ENCODE assay signal across 13 mouse cellular contexts in genomic region chr14:41052481-41052880, GRCm38 (mm10). TPM values are rescaled to one million over a fixed set of nuclear protein-coding genes. Genes with fewer than 3 reads are reported as not detected.
A peak's percentile ranks its signal among the peaks of the same experiment; 100 is the strongest.
DNase-seq lines count a peak whose midpoint lies in the region; ATAC-seq and TF ChIP-seq lines count a peak whose summit lies in the region.
"Had no signal": no experiment of that assay in that cellular context is flagged by ENCODE, and none has a peak within 500 bp of the region (broad histone marks: within the 10 kb centered on the region; RNA-seq: fewer than 3 reads in every experiment).

No protein-coding gene starts in this region.

- WGBS in lung, adult 2 months: 68% methylated on average over 5 of the region's 5 CpGs

- DNase-seq in cerebellum, postnatal 10 days: peak; percentile 8 to 13
- DNase-seq in lung, adult 2 months: no peak
- DNase-seq in lung, adult 18-20 months: no peak
- DNase-seq in Muller cell, postnatal 12 days (ENCODE audit: inconsistent ontology term): peak; percentile 6
- DNase-seq in lung, postnatal 14 days: peak; percentile 12
- no peak for DNase-seq in gastrocnemius, postnatal 25 days
- DNase-seq: cerebellum, postnatal 36 days; gastrocnemius, postnatal 14 days; heart, postnatal 36 days had no signal

- H3K4me3 ChIP-seq in lung, adult 2 months (replicated peaks; ENCODE audit: extremely low read depth, low read depth, low read length): no peak overlapping the region
- H3K4me3 ChIP-seq: limb, embryonic 13.5 days; midbrain, embryonic 13.5 days had no signal

- TF ChIP-seq POLR2A in lung, adult 2 months (IDR thresholded peaks at IDR 0.05; ENCODE audit: borderline replicate concordance, extremely low read depth, low read depth, low read length): no peak

- TF ChIP-seq CTCF in lung, adult 2 months (IDR thresholded peaks at IDR 0.05; ENCODE audit: insufficient read depth, low read length): 0 out of 2 replicates have a peak, but pooled peaks have one; percentile 17

- no peaks in the 10 kb centered on the region for H3K4me1 ChIP-seq in lung, adult 2 months (ENCODE audit: control insufficient read depth, insufficient read depth, low read length)
- H3K4me1 ChIP-seq: limb, embryonic 13.5 days; midbrain, embryonic 13.5 days had no signal

- no peak for ATAC-seq in cerebellum, adult (ENCODE audit: insufficient number of reproducible peaks, low FRiP score, low TSS enrichment)
- ATAC-seq in megakaryocyte, adult 5-6 weeks (ENCODE audit: poor library complexity, severe bottlenecking): no peak
- ATAC-seq: midbrain, embryonic 13.5 days had no signal

RNA-seq across cellular contexts. Expression of gene Dydc2, which starts 16.5 kb away (rescaled TPM):
- 0.15 TPM in 1 of 2 replicates, not detected in the other for polyA plus RNA-seq in lung, adult 2 months (2012; rRNA removed)
- total RNA-seq in gastrocnemius, postnatal 25 days (2021): not detected
- total RNA-seq in megakaryocyte, adult 5-6 weeks (2015): not detected in 2 replicates
- total RNA-seq in megakaryocyte, adult 5-6 weeks (2017): not detected in 2 replicates
- total RNA-seq: gastrocnemius, postnatal 14 days; heart, postnatal 36 days had no signal
- polyA plus RNA-seq: limb, embryonic 13.5 days had no signal

RNA-seq across cellular contexts. Expression of gene Dydc1, which starts 20.2 kb away (rescaled TPM):
- 0.16 and 0.19 TPM in 2 replicates for polyA plus RNA-seq in lung, adult 2 months (2012; rRNA removed)
- not detected for total RNA-seq in gastrocnemius, postnatal 25 days (2021)
- total RNA-seq in megakaryocyte, adult 5-6 weeks (2015): not detected in 2 replicates
- total RNA-seq in megakaryocyte, adult 5-6 weeks (2017): not detected in 2 replicates
- total RNA-seq: gastrocnemius, postnatal 14 days; heart, postnatal 36 days had no signal
- polyA plus RNA-seq: limb, embryonic 13.5 days; midbrain, embryonic 13.5 days had no signal

RNA-seq across cellular contexts. Expression of gene Fam213a, which starts 38.9 kb away (rescaled TPM):
- polyA plus RNA-seq in lung, adult 2 months (2012; rRNA removed): 12.6 and 12.8 TPM in 2 replicates
- total RNA-seq in gastrocnemius, postnatal 25 days (2021): 10 to 100 TPM; 15.6 to 18.9 TPM
- 1.8 and 3.5 TPM in 2 replicates for total RNA-seq in megakaryocyte, adult 5-6 weeks (2015)
- total RNA-seq in megakaryocyte, adult 5-6 weeks (2017): 2.6 and 3.6 TPM in 2 replicates

RNA-seq across cellular contexts. Expression of gene Mat1a, which starts 52.4 kb away (rescaled TPM):
- 3.5 and 6.0 TPM in 2 replicates for polyA plus RNA-seq in lung, adult 2 months (2012; rRNA removed)
- total RNA-seq in gastrocnemius, postnatal 25 days (2021): not detected
- total RNA-seq in megakaryocyte, adult 5-6 weeks (2015): not detected in 2 replicates
- not detected in 2 replicates for total RNA-seq in megakaryocyte, adult 5-6 weeks (2017)
- total RNA-seq: gastrocnemius, postnatal 14 days; heart, postnatal 36 days had no signal
- polyA plus RNA-seq: limb, embryonic 13.5 days; midbrain, embryonic 13.5 days had no signal

Comparison
In these comparisons a context has a peak if more than half of its experiments do, and no peak if none do; other contexts are left out.
1. DNase-seq: peak in cerebellum, postnatal 10 days (2 of 2), Muller cell, postnatal 12 days (single experiment) and lung, postnatal 14 days (single experiment); none in lung, adult 2 months (single experiment), lung, adult 18-20 months (0 of 2) and gastrocnemius, postnatal 25 days (single experiment).